Mouse (Mus musculus) testis, adult 2 months (tissue): ENCODE data around the gene Sim1. TPM values are rescaled to one million over a fixed set of nuclear protein-coding genes. Genes with fewer than 3 reads are reported as not detected.

ENCODE experiments used
- H3K27ac ChIP-seq: fragments of 200-500 bp; 2 replicates; pipeline ENCODE4 v1.5.1; 2012; ENCODE audit warnings: low read depth, low read length; ENCODE audit not compliant: control insufficient read depth, insufficient read depth
- H3K27me3 ChIP-seq: fragments of 200-500 bp; 2 replicates; pipeline ENCODE4 v1.6.1; 2012; ENCODE audit warnings: mild to moderate bottlenecking, low read length, moderate library complexity; ENCODE audit not compliant: control insufficient read depth, insufficient read depth
- H3K36me3 ChIP-seq: fragments of 200-500 bp; 2 replicates; pipeline ENCODE4 v1.6.1; 2012; ENCODE audit warnings: mild to moderate bottlenecking, low read length; ENCODE audit not compliant: control insufficient read depth, insufficient read depth
- H3K4me1 ChIP-seq: fragments of 200-500 bp; 2 replicates; pipeline ENCODE4 v1.6.1; 2012; ENCODE audit warnings: low read length; ENCODE audit not compliant: control insufficient read depth, insufficient read depth
- H3K4me3 ChIP-seq: fragments of 200-500 bp; 2 replicates; pipeline ENCODE4 v1.5.1; 2012; ENCODE audit warnings: low read depth, mild to moderate bottlenecking, low read length, moderate library complexity, mixed read lengths; ENCODE audit not compliant: control insufficient read depth
- CTCF ChIP-seq: fragments of 200-500 bp; IDR thresholded peaks from 2 replicates; pipeline ENCODE4 v1.5.1; 2012; ENCODE audit warnings: low read depth, mild to moderate bottlenecking, inconsistent platforms, low read length, moderate library complexity; ENCODE audit not compliant: control insufficient read depth, insufficient read depth, insufficient replicate concordance
- POLR2A ChIP-seq: fragments of 200-500 bp; IDR thresholded peaks from 2 replicates; pipeline ENCODE4 v1.6.1; 2012; ENCODE audit warnings: low read depth, mild to moderate bottlenecking, inconsistent platforms, low read length, moderate library complexity; ENCODE audit not compliant: control insufficient read depth
- polyA plus RNA-seq: library from polyadenylated mRNA; depleted of rRNA; stranded (reverse); fragments of >200 nt; gene quantifications from 2 replicates; pipeline ENCODE4 v1.2.3, GENCODE M21; 2012

Sim1 gene
- polyA plus RNA-seq, 1 experiment: 0.04 TPM

- Histone ChIP-seq H3K36me3 (no peaks in the 10 kb centered on the region), H3K27me3 (peaks cover 21% of the 10 kb centered on the region), H3K27ac (no peak overlapping the region), H3K4me3 (no peak overlapping the region), H3K4me1 (peaks cover 20% of the 10 kb centered on the region)
- no peak for TF ChIP-seq CTCF
- no peak for TF ChIP-seq POLR2A
Measured at GRCm38 (mm10) chr10:50897530-50898471, 3.2 kb downstream of the Sim1 start.

- H3K27me3 ChIP-seq: peaks cover 24% of the 10 kb centered on the region
- H3K27ac ChIP-seq: no peak overlapping the region
- H3K4me3 ChIP-seq: no peak overlapping the region
- TF ChIP-seq POLR2A (no peak), CTCF (no peak)
- peaks cover 20% of the 10 kb centered on the region for H3K4me1 ChIP-seq
- H3K36me3 ChIP-seq: no peaks in the 10 kb centered on the region
Measured at GRCm38 (mm10) chr10:50898621-50899020, 4.1 kb downstream of the Sim1 start.

- no peak overlapping the region for H3K27ac ChIP-seq
- peaks cover 24% of the 10 kb centered on the region for H3K27me3 ChIP-seq
Measured at GRCm38 (mm10) chr10:50899846-50900745, 5.5 kb downstream of the Sim1 start.

GRCm38 (mm10) chr10:50900746-50901600, 6.4 kb downstream of the Sim1 start:
- Histone ChIP-seq H3K4me1 (peaks cover 9% of the 10 kb centered on the region), H3K4me3 (peak overlapping the region; percentile 8), H3K27me3 (peaks cover 24% of the 10 kb centered on the region), H3K36me3 (no peaks in the 10 kb centered on the region), H3K27ac (no peak overlapping the region)
- no peak for TF ChIP-seq CTCF
- no peak for TF ChIP-seq POLR2A

More at GRCm38 (mm10) chr10:50899846-50900745, 5.5 kb downstream of the Sim1 start:
- no peak overlapping the region for H3K4me3 ChIP-seq
- H3K36me3 ChIP-seq: no peaks in the 10 kb centered on the region
- peaks cover 9% of the 10 kb centered on the region for H3K4me1 ChIP-seq
- TF ChIP-seq POLR2A: no peak
- TF ChIP-seq CTCF: no peak

GRCm38 (mm10) chr10:50901601-50902475, 7.3 kb downstream of the Sim1 start:
- H3K4me1 ChIP-seq: peaks cover 9% of the 10 kb centered on the region
- TF ChIP-seq POLR2A (no peak), CTCF (no peak)
- H3K27ac ChIP-seq: no peak overlapping the region
- no peaks in the 10 kb centered on the region for H3K36me3 ChIP-seq
- H3K27me3 ChIP-seq: peaks cover 24% of the 10 kb centered on the region
- H3K4me3 ChIP-seq: no peak overlapping the region
